Mouse (Mus musculus): ENCODE data around the gene Bola1. TPM values are rescaled to one million over a fixed set of nuclear protein-coding genes. Genes with fewer than 3 reads are reported as not detected.

The Bola1 gene
- total and polyA plus RNA-seq, 3 experiments: 47.6 to 57.0 (median 56.5) TPM

GRCm38 (mm10) chr3:96268051-96268775 is 48.7 kb upstream of the Bola1 start, which contains the start of gene Hist2h3b:
TSS of gene Hist2h3b (plus strand) at chr3:96268654.
- no peaks in the 10 kb centered on the region for H3K36me3 ChIP-seq (replicated peaks in 1 of 2; ENCODE audit: control insufficient read depth in 1 of 2, insufficient read depth in 1 of 2, low read length in 1 of 2)
- H3K4me3 ChIP-seq (replicated peaks in 1 of 3; ENCODE audit: low read depth in 2 of 3, low read length in 2 of 3, poor library complexity in 1 of 3): peak within 1 kb of the TSS; percentile 49 to 69 (median 65)
- no peaks in the 10 kb centered on the region for H3K27me3 ChIP-seq (replicated peaks)
- 0 out of 2 replicates have a peak, but pooled peaks cover 10% of the 10 kb centered on the region for H3K79me2 ChIP-seq (replicated peaks; ENCODE audit: control insufficient read depth, extremely low read depth, insufficient read depth, poor library complexity, severe bottlenecking)
- H3K9ac ChIP-seq (ENCODE audit: insufficient read depth, low read depth): peak within 1 kb of the TSS; percentile 98
- TF ChIP-seq CTCF (conservative IDR thresholded peaks at IDR 0.05 in 1 of 2, IDR thresholded peaks at IDR 0.05 in 1 of 2; ENCODE audit: low read depth in 2 of 2, low read length in 2 of 2) (no peak), SIN3A (IDR thresholded peaks at IDR 0.05; ENCODE audit: low read length) (peak; percentile 78), KAT2A (IDR thresholded peaks at IDR 0.05; ENCODE audit: insufficient replicate concordance, low read length) (no peak), MXI1 (IDR thresholded peaks at IDR 0.05; ENCODE audit: low read depth, low read length) (peak; percentile 55; the same call in 1 of the 2 replicates), NELFE (IDR thresholded peaks at IDR 0.05; ENCODE audit: low read depth, low read length) (peak; percentile 95), POLR2AphosphoS2 (IDR thresholded peaks at IDR 0.05; ENCODE audit: low read depth, low read length) (peak; percentile 94), ETS1 (conservative IDR thresholded peaks at IDR 0.05; ENCODE audit: low read depth, low read length) (no peak), ZNF384 (IDR thresholded peaks at IDR 0.05; ENCODE audit: low read depth, low read length) (no peak), JUN (IDR thresholded peaks at IDR 0.05; ENCODE audit: insufficient read depth, low read depth, low read length) (no peak), POLR2A (IDR thresholded peaks at IDR 0.05; ENCODE audit: low read depth, low read length) (peak; percentile 95), CHD1 (IDR thresholded peaks at IDR 0.05; ENCODE audit: low read depth, low read length) (peak; percentile 88; the same call in 1 of the 2 replicates), JUND (conservative IDR thresholded peaks at IDR 0.05; ENCODE audit: low read depth, low read length) (no peak), SMC3 (IDR thresholded peaks at IDR 0.05; ENCODE audit: low read depth, low read length) (no peak), USF1 (IDR thresholded peaks at IDR 0.05; ENCODE audit: low read depth, low read length) (no peak), CHD2 (IDR thresholded peaks at IDR 0.05; ENCODE audit: low read length) (peak; percentile 57; the same call in 1 of the 2 replicates), PAX5 (IDR thresholded peaks at IDR 0.05; ENCODE audit: low read length) (no peak), USF2 (conservative IDR thresholded peaks at IDR 0.05; ENCODE audit: low read depth, low read length) (no peak), NRF1 (IDR thresholded peaks at IDR 0.05; ENCODE audit: low read depth, low read length) (0 out of 2 replicates have a peak, but pooled peaks have one; percentile 10), IRF4 (IDR thresholded peaks at IDR 0.05; ENCODE audit: low read depth, low read length) (0 out of 2 replicates have a peak, but pooled peaks have one; percentile 15), ZKSCAN1 (IDR thresholded peaks at IDR 0.05; ENCODE audit: borderline replicate concordance, low read depth, low read length) (no peak), UBTF (IDR thresholded peaks at IDR 0.05; ENCODE audit: low read depth, low read length) (no peak), E2F4 (IDR thresholded peaks at IDR 0.05; ENCODE audit: insufficient replicate concordance, low read depth, low read length) (no peak), MEF2A (IDR thresholded peaks at IDR 0.05; ENCODE audit: borderline replicate concordance, low read depth, low read length) (no peak), HCFC1 (IDR thresholded peaks at IDR 0.05; ENCODE audit: low read depth, low read length) (no peak; the same call in 1 of the 2 replicates), TBP (conservative IDR thresholded peaks at IDR 0.05; ENCODE audit: low read depth, low read length) (peak; percentile 98), EP300 (IDR thresholded peaks at IDR 0.05; ENCODE audit: low read length) (no peak), MAZ (IDR thresholded peaks at IDR 0.05; ENCODE audit: low read depth, low read length) (no peak), ZC3H11A (IDR thresholded peaks at IDR 0.05; ENCODE audit: low read depth, low read length) (no peak), RCOR1 (conservative IDR thresholded peaks at IDR 0.05; ENCODE audit: low read depth, low read length) (no peak), BHLHE40 (IDR thresholded peaks at IDR 0.05; ENCODE audit: low read depth, low read length) (no peak), MAX (IDR thresholded peaks at IDR 0.05; ENCODE audit: low read length) (0 out of 2 replicates have a peak, but pooled peaks have one; percentile 19), MYC (IDR thresholded peaks at IDR 0.05; ENCODE audit: low read depth, low read length) (0 out of 2 replicates have a peak, but pooled peaks have one; percentile 44), GABPA (IDR thresholded peaks at IDR 0.05; ENCODE audit: insufficient replicate concordance, low read depth, low read length) (no peak), MAFK (IDR thresholded peaks at IDR 0.05; ENCODE audit: insufficient replicate concordance, low read length) (0 out of 2 replicates have a peak, but pooled peaks have one; percentile 31), RAD21 (IDR thresholded peaks at IDR 0.05; ENCODE audit: low read depth, low read length) (no peak), ELF1 (IDR thresholded peaks at IDR 0.05; ENCODE audit: low read depth, low read length) (0 out of 2 replicates have a peak, but pooled peaks have one; percentile 34), TCF12 (IDR thresholded peaks at IDR 0.05; ENCODE audit: low read depth, low read length) (peak; percentile 85), ZMIZ1 (IDR thresholded peaks at IDR 0.05; ENCODE audit: low read depth, low read length) (peak; percentile 91)
- dilution Hi-C loops (cut with MboI; ENCODE audit: extremely low pct_ligation_motif_present, extremely low pct_unique_long_range_greater_than_20kb, low sequenced_read_pairs) (no loop called here), in situ Hi-C loops (cut with MboI; ENCODE audit: low pct_ligation_motif_present, low pct_unique_long_range_greater_than_20kb, low sequenced_read_pairs) (no loop called here)
- H3K4me2 ChIP-seq (ENCODE audit: insufficient read depth, low read depth, poor library complexity, severe bottlenecking): peak within 1 kb of the TSS; percentile 83
- peak within 1 kb of the TSS; percentile 98 for H3K27ac ChIP-seq (ENCODE audit: insufficient read depth, low read depth)
- peaks cover 0 to 37% of the 10 kb centered on the region in 2 experiments; a peak in 3 of 4 replicates for H3K4me1 ChIP-seq (ENCODE audit: control insufficient read depth in 1 of 2, insufficient read depth in 2 of 2)
- peak; percentile 85 for DNase-seq (ENCODE audit: extremely low read depth)
- no peaks in the 10 kb centered on the region for H3K9me3 ChIP-seq (replicated peaks; ENCODE audit: low read length)

All from CH12.LX (cell line).